8 mouse cellular contexts compared by ENCODE assay signal in genomic region chr1:65178126-65178901, GRCm38 (mm10). TPM values are rescaled to one million over a fixed set of nuclear protein-coding genes. Genes with fewer than 3 reads are reported as not detected.
DNase-seq lines count a peak whose midpoint lies in the region; ATAC-seq lines count a peak whose summit lies in the region.

No protein-coding gene starts in this region.

- peak; percentile 98 for DNase-seq in NIH3T3 (ENCODE audit: low read depth)
- peak; percentile 95 to 96 for DNase-seq in cerebellum, postnatal 10 days
- DNase-seq in frontal cortex, postnatal 10 days (ENCODE audit: low spot score in 2 of 2), result peak; percentile 88 to 90
- peak; percentile 86 to 97 for DNase-seq in layer of hippocampus, postnatal 25 days (ENCODE audit: extremely low spot score in 1 of 2, low spot score in 1 of 2)
- peak; percentile 97 for DNase-seq in lung, postnatal 25 days (ENCODE audit: low spot score)
- DNase-seq in retina, embryonic 14.5 days (ENCODE audit: low spot score), result peak; percentile 96
- DNase-seq in thymus, postnatal 4 days, result peak; percentile 97

- peaks cover 15% of the 10 kb centered on the region for H3K36me3 ChIP-seq in hindbrain, embryonic 13.5 days

- peak overlapping the region; percentile 74 for H3K4me3 ChIP-seq in hindbrain, embryonic 13.5 days

- H3K9me3 ChIP-seq in hindbrain, embryonic 13.5 days, result no peaks in the 10 kb centered on the region

- peak; percentile 85 for ATAC-seq in hindbrain, embryonic 13.5 days (ENCODE audit: low FRiP score)

- peak overlapping the region; percentile 88 for H3K9ac ChIP-seq in hindbrain, embryonic 13.5 days

- WGBS in hindbrain, embryonic 13.5 days, result 7% methylated on average over 27 of the region's 27 CpGs

- peak overlapping the region; percentile 61 for H3K4me2 ChIP-seq in hindbrain, embryonic 13.5 days

- H3K4me1 ChIP-seq in hindbrain, embryonic 13.5 days (replicated peaks), result peaks cover 43% of the 10 kb centered on the region

- no peaks in the 10 kb centered on the region for H3K27me3 ChIP-seq in hindbrain, embryonic 13.5 days

- H3K27ac ChIP-seq in hindbrain, embryonic 13.5 days, result peak overlapping the region; percentile 98

RNA-seq across cellular contexts. Expression of gene Idh1, which starts 8.0 kb away (rescaled TPM):
- 500 and 521 TPM in 2 replicates for polyA plus RNA-seq in hindbrain, embryonic 13.5 days (2015; fragmentation: Nextera tagmentation; extraction: Ambion mirVana)
- 10 to 100 TPM; 52.2 to 57.4 TPM for total RNA-seq in layer of hippocampus, postnatal 25 days (2021)

RNA-seq across cellular contexts. Expression of gene Pikfyve, which starts 8.2 kb away (rescaled TPM):
- 11.5 and 13.7 TPM in 2 replicates for polyA plus RNA-seq in hindbrain, embryonic 13.5 days (2015; fragmentation: Nextera tagmentation; extraction: Ambion mirVana)
- total RNA-seq in layer of hippocampus, postnatal 25 days (2021), result 10 to 100 TPM; 38.9 to 42.3 TPM

RNA-seq across cellular contexts. Expression of gene D630023F18Rik, which starts 55.3 kb away (rescaled TPM):
- polyA plus RNA-seq in hindbrain, embryonic 13.5 days (2015; fragmentation: Nextera tagmentation; extraction: Ambion mirVana), result 0.70 and 0.78 TPM in 2 replicates
- total RNA-seq in layer of hippocampus, postnatal 25 days (2021), result 1 to 10 TPM; 10.0 TPM

RNA-seq across cellular contexts. Expression of gene Gm28845, which starts 59.0 kb away (rescaled TPM):
- polyA plus RNA-seq in hindbrain, embryonic 13.5 days (2015; fragmentation: Nextera tagmentation; extraction: Ambion mirVana), result not detected in 2 replicates
- total RNA-seq in layer of hippocampus, postnatal 25 days (2021), result 1 to 10 TPM in 1 of 2 experiments, not detected in 1; 1.3 TPM

Comparison
In these comparisons a context has a peak if more than half of its experiments do, and no peak if none do; other contexts are left out.
1. Peak in every context shown above with its lines: DNase-seq, ATAC-seq, H3K4me3 ChIP-seq and H3K27ac ChIP-seq.